Mouse (Mus musculus): ENCODE results near the gene Llcfc1. TPM values are rescaled to one million over a fixed set of nuclear protein-coding genes. Genes with fewer than 3 reads are reported as not detected.

Llcfc1 gene
- not detected in 2 replicates for polyA plus RNA-seq (2012; ENCODE audit: insufficient read depth, insufficient read length, missing spikeins)

- no peaks in the 10 kb centered on the region for H3K4me1 ChIP-seq (ENCODE audit: control insufficient read depth, insufficient read depth, low read length)
- TF ChIP-seq POLR2A (IDR thresholded peaks at IDR 0.05; ENCODE audit: borderline replicate concordance, low read depth, low read length) (no peak), CTCF (IDR thresholded peaks at IDR 0.05; ENCODE audit: low read depth, low read length) (no peak)
- no peak within 1 kb of the TSS for H3K27ac ChIP-seq (ENCODE audit: insufficient read depth, low read depth, low read length)
- H3K4me3 ChIP-seq (ENCODE audit: insufficient read depth, low read length), result no peak within 1 kb of the TSS
Measured at GRCm38 (mm10) chr6:41684131-41684530, at the start of gene Llcfc1. Llcfc1 (plus strand) TSS chr6:41684431.

DNA sequence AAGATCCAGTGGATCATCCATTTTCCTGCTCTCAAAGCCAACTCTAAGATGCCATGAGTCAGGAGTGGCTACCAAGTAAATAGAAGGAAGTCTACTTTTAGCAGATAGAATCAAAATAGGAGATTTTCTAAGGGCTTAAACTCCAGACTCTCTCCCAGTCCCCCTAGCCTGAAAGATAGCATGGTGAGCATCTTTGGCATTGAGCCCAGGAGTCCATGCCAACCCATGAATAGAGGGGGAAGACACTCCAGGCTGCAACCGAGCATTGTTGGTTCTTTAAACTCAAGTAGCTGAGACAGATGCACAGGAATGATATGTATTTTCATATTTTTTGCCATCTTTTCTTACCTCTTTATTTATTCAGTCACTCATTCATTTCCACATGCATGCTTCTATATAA, 49.0 kb upstream of the Llcfc1 start:
- H3K4me3 ChIP-seq (ENCODE audit: insufficient read depth, low read length), result no peak overlapping the region
- H3K27ac ChIP-seq (ENCODE audit: insufficient read depth, low read depth, low read length), result no peak overlapping the region
- no peak for TF ChIP-seq POLR2A (IDR thresholded peaks at IDR 0.05; ENCODE audit: borderline replicate concordance, low read depth, low read length)
- TF ChIP-seq CTCF (IDR thresholded peaks at IDR 0.05; ENCODE audit: low read depth, low read length), result no peak
- H3K4me1 ChIP-seq (ENCODE audit: control insufficient read depth, insufficient read depth, low read length), result no peaks in the 10 kb centered on the region

GRCm38 (mm10) chr6:41636178-41636577, 48.1 kb upstream of the Llcfc1 start, which contains the start of gene Trpv6:
Trpv6 (minus strand) TSS chr6:41636405.
- H3K4me1 ChIP-seq (ENCODE audit: control insufficient read depth, insufficient read depth, low read length), result no peaks in the 10 kb centered on the region
- TF ChIP-seq POLR2A (IDR thresholded peaks at IDR 0.05; ENCODE audit: borderline replicate concordance, low read depth, low read length) (no peak), CTCF (IDR thresholded peaks at IDR 0.05; ENCODE audit: low read depth, low read length) (no peak)
- no peak within 1 kb of the TSS for H3K27ac ChIP-seq (ENCODE audit: insufficient read depth, low read depth, low read length)
- H3K4me3 ChIP-seq (ENCODE audit: insufficient read depth, low read length), result no peak within 1 kb of the TSS

GRCm38 (mm10) chr6:41637393-41637792, 46.8 kb upstream of the Llcfc1 start:
- no peak for TF ChIP-seq POLR2A (IDR thresholded peaks at IDR 0.05; ENCODE audit: borderline replicate concordance, low read depth, low read length)
- TF ChIP-seq CTCF (IDR thresholded peaks at IDR 0.05; ENCODE audit: low read depth, low read length), result no peak
- no peak overlapping the region for H3K4me3 ChIP-seq (ENCODE audit: insufficient read depth, low read length)
- no peak overlapping the region for H3K27ac ChIP-seq (ENCODE audit: insufficient read depth, low read depth, low read length)
- H3K4me1 ChIP-seq (ENCODE audit: control insufficient read depth, insufficient read depth, low read length), result no peaks in the 10 kb centered on the region

DNA sequence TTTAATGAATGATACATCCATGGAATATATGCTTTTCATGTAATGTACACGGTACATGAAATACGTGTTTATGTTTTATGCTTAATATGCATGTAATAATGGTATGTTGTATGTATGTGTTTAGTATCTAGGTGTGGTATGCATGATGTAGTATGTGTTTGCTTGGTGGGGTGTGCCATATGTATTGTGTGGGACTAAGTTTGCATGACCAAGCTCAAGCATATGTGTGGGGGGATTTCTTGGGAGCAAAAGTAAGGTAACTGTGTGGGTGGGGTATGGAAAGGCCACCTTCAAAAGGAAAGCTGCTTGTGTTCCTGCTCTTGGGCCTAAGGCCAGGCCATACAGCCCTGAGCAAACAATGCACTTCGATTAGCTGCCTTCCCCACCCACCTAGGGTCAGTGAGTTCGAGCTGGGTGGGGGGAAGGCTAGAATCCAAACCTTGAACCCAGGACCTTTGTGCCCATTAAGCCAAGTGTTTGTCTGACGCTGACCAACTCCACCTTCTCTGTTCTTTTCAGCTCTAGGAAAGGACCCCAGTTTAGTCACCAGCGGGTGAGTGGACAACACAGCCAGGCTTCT, 46.2 kb upstream of the Llcfc1 start:
- H3K4me3 ChIP-seq (ENCODE audit: insufficient read depth, low read length), result no peak overlapping the region
- H3K4me1 ChIP-seq (ENCODE audit: control insufficient read depth, insufficient read depth, low read length), result no peaks in the 10 kb centered on the region
- H3K27ac ChIP-seq (ENCODE audit: insufficient read depth, low read depth, low read length), result no peak overlapping the region
- TF ChIP-seq POLR2A (IDR thresholded peaks at IDR 0.05; ENCODE audit: borderline replicate concordance, low read depth, low read length), result no peak

- Histone ChIP-seq H3K4me3 (ENCODE audit: insufficient read depth, low read length) (no peak overlapping the region), H3K4me1 (ENCODE audit: control insufficient read depth, insufficient read depth, low read length) (no peaks in the 10 kb centered on the region), H3K27ac (ENCODE audit: insufficient read depth, low read depth, low read length) (no peak overlapping the region)
- no peak for TF ChIP-seq POLR2A (IDR thresholded peaks at IDR 0.05; ENCODE audit: borderline replicate concordance, low read depth, low read length)
- no peak for TF ChIP-seq CTCF (IDR thresholded peaks at IDR 0.05; ENCODE audit: low read depth, low read length)
Measured at GRCm38 (mm10) chr6:41640449-41640848, 43.8 kb upstream of the Llcfc1 start.

DNA sequence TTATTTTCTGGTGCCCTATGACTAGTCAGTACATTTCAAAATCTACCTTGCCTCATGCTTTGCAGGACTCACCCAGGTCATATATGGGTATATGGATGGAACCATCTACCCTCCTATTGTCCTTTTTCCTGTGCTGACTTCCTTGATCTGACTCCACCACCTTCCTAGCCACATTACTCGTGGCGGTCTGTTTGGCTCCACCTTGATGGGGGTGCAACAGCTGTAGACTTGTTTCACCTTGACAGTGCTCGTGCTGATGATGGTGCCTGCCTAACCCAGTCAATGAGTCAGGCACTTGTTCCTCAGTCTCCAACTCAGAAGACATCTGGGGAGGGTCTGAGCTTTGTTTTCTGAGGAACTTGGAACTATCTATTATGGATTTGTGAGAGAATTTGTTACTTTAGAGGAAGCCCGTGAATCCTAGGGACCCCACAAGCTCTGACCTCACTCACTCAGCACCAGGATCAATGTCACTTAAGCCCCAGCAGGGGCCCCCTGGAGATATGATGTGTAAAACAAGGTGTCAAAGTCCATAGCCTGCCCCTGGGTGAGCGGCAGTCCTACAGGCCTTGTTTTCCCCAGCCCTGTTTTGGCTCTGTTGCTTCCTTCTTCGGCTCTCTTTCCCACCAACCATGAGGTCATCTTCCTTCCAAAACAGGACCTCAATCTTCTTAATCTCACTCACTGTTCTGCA, 42.9 kb upstream of the Llcfc1 start:
- no peak overlapping the region for H3K4me3 ChIP-seq (ENCODE audit: insufficient read depth, low read length)
- H3K27ac ChIP-seq (ENCODE audit: insufficient read depth, low read depth, low read length), result no peak overlapping the region
- TF ChIP-seq CTCF (IDR thresholded peaks at IDR 0.05; ENCODE audit: low read depth, low read length) (no peak), POLR2A (IDR thresholded peaks at IDR 0.05; ENCODE audit: borderline replicate concordance, low read depth, low read length) (no peak)
- H3K4me1 ChIP-seq (ENCODE audit: control insufficient read depth, insufficient read depth, low read length), result no peaks in the 10 kb centered on the region

DNA sequence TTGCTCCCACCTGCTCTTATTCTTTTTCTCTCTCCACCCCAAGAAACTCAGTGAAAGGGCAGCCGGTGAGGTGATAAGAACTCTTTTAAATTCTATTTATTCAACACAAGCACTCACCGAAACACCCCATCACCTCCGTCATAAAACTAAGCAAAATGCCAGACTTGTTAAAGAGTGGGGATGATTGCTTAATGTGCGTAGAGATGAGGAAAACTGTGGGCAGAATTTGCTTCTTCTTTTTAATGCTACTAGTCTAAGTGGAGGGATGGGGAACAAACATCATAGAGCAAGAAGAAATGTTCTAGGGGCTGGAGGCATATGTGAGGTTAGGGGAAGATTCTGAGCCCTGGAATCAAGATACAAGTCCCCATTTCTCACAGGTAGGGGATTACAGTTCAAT, 41.5 kb upstream of the Llcfc1 start:
- Histone ChIP-seq H3K27ac (ENCODE audit: insufficient read depth, low read depth, low read length) (no peak overlapping the region), H3K4me1 (ENCODE audit: control insufficient read depth, insufficient read depth, low read length) (no peaks in the 10 kb centered on the region), H3K4me3 (ENCODE audit: insufficient read depth, low read length) (no peak overlapping the region)
- TF ChIP-seq CTCF (IDR thresholded peaks at IDR 0.05; ENCODE audit: low read depth, low read length) (no peak), POLR2A (IDR thresholded peaks at IDR 0.05; ENCODE audit: borderline replicate concordance, low read depth, low read length) (no peak)

DNA sequence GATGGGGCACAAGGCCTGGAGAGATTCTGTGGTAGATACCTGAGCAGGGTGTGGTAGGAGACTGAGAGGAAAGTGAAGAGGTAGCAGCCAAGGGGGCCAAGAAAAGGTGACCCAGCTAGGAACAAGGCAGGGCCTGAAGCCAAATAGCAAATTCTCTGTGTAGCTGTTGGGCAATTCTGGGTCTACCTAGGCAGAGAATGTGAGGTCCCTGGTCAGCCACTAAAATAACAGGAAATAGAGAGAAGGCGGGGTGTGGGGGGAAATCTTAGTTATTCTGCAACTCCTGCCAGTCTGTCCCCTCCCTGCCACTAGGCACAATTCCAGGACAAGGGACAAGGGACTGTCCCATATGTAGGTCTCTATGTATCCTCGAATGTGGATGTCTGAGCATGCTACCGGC, 41.0 kb upstream of the Llcfc1 start:
- H3K27ac ChIP-seq (ENCODE audit: insufficient read depth, low read depth, low read length), result no peak overlapping the region
- no peaks in the 10 kb centered on the region for H3K4me1 ChIP-seq (ENCODE audit: control insufficient read depth, insufficient read depth, low read length)
- TF ChIP-seq POLR2A (IDR thresholded peaks at IDR 0.05; ENCODE audit: borderline replicate concordance, low read depth, low read length) (no peak), CTCF (IDR thresholded peaks at IDR 0.05; ENCODE audit: low read depth, low read length) (no peak)
- no peak overlapping the region for H3K4me3 ChIP-seq (ENCODE audit: insufficient read depth, low read length)

DNA sequence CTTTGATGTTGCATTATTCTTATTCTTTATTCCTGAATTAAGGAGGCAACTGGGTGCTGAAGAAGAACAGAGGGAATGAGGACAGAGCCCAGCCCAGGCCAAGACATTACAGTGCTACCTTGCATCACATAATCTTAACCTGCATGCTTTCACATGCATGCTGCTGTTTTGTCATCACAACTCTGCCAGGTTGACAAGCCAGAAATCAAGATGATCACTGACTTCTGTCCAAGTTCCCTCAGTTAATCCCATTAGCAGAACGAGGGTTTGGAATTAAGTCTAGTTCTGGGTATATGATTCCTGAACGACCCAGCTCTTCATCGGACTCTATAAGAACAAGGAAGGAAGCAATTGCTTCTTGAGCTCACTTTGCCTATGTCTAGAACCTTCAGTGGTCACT, 38.0 kb upstream of the Llcfc1 start:
- no peaks in the 10 kb centered on the region for H3K4me1 ChIP-seq (ENCODE audit: control insufficient read depth, insufficient read depth, low read length)
- no peak overlapping the region for H3K27ac ChIP-seq (ENCODE audit: insufficient read depth, low read depth, low read length)
- no peak for TF ChIP-seq CTCF (IDR thresholded peaks at IDR 0.05; ENCODE audit: low read depth, low read length)
- no peak for TF ChIP-seq POLR2A (IDR thresholded peaks at IDR 0.05; ENCODE audit: borderline replicate concordance, low read depth, low read length)
- H3K4me3 ChIP-seq (ENCODE audit: insufficient read depth, low read length), result no peak overlapping the region
